Mouse (Mus musculus) lung, postnatal 36 days (tissue): ENCODE data around the gene Stil.

Experiments used
- DNase-seq: peaks from one replicate; pipeline ENCODE4 v3.0.0; 2022; ENCODE audit warnings: mixed read lengths

The Stil gene

GRCm38 (mm10) chr4:115085522-115086095 lies 85.7 kb downstream of the Stil start:
- DNase-seq: peak; percentile 75

GRCm38 (mm10) chr4:115086257-115086656 lies 86.3 kb downstream of the Stil start:
- DNase-seq: no peak

GRCm38 (mm10) chr4:115086763-115087415 lies 86.9 kb downstream of the Stil start:
- DNase-seq: peak; percentile 57

- DNase-seq: peak; percentile 78
Observed at GRCm38 (mm10) chr4:115088611-115089338, 88.8 kb downstream of the Stil start, which contains the start of gene Pdzk1ip1. TSS of gene Pdzk1ip1 (plus strand) at chr4:115088708.

GRCm38 (mm10) chr4:115090592-115090991 lies 90.6 kb downstream of the Stil start:
- peak; percentile 30 for DNase-seq

GRCm38 (mm10) chr4:115091806-115092205 lies 91.8 kb downstream of the Stil start:
- no peak for DNase-seq
